Mouse (Mus musculus) brain, embryonic 14.5 days (tissue): ENCODE measurements at regions not wholly inside any gene's neighbourhood (a gene's known extent, or its start where the extent isn't known, plus 50 kb on each side); places are given as distances from the start of the nearest gene placed in this dataset.

Experiments
- CTCF ChIP-seq: fragments of 200-500 bp; IDR thresholded peaks from 2 replicates; pipeline ENCODE4 v1.5.1; 2012; ENCODE audit warnings: inconsistent platforms, mild to moderate bottlenecking, moderate library complexity, borderline replicate concordance; ENCODE audit not compliant: insufficient read depth, insufficient read length; ENCODE audit errors: extremely low read depth
- POLR2A ChIP-seq: fragments of 200-500 bp; IDR thresholded peaks from 2 replicates; pipeline ENCODE4 v1.6.1; 2012; ENCODE audit warnings: mild to moderate bottlenecking, inconsistent platforms, borderline replicate concordance; ENCODE audit not compliant: poor library complexity, insufficient read depth, insufficient read length, severe bottlenecking; ENCODE audit errors: extremely low read depth

- no peak for TF ChIP-seq CTCF
- no peak for TF ChIP-seq POLR2A
These were observed 80.6 kb downstream of the Nfkbiz start for GRCm38 (mm10) chr16:55757952-55758706.
